ENCODE assay signal across 14 mouse cellular contexts in the genomic region with DNA sequence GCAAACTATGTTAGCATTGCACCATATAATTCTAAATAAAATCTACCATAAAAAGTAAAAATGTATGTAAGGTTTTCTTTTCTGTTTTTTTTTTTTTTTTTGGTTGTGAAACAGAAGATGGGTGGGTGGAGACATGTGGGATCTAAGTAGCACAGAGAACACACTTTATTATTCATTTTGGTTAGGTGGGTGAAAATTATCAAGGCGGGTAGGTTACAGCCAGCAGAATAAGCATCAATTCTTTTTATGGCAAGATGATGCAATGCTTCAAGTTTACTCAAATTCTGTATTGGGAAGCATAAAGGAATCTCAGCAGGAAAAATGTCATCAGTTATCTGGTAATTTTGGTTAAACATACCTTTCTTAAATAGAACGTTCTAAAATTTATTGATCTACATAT.
"Had no signal": no experiment of that assay in that cellular context is flagged by ENCODE, and none has a peak within 500 bp of the region (broad histone marks: within the 10 kb centered on the region; RNA-seq: fewer than 3 reads in every experiment).

No protein-coding gene starts in this region.

- DNase-seq: gastrocnemius, adult 2 months; gastrocnemius, postnatal 10 days; gastrocnemius, postnatal 25 days; heart, adult 18-20 months; heart, postnatal 14 days; heart, postnatal 36 days; kidney, adult 11 months; kidney, adult 2 months; kidney, adult 9 months; kidney, postnatal 14 days; kidney, postnatal 36 days; layer of hippocampus, adult 9-11 months; layer of hippocampus, postnatal 36 days; left cerebral cortex, postnatal 4 days had no signal
